Mouse (Mus musculus) T-helper 1 cell (primary cell): Measurements from ENCODE around the gene Uba52.

ENCODE experiments used
- in situ Hi-C: fragments of 300-600 bp; cut with MboI, MseI; formaldehyde crosslinking; loops from one replicate; pipeline ENCODE4 v1.15.1; 2025; ENCODE audit warnings: high pct_unique_total_duplicates

Uba52 gene

GRCm38 (mm10) chr8:70486191-70486681 lies 24.4 kb downstream of the Uba52 start:
- in situ Hi-C loops, result no loop called here

DNA sequence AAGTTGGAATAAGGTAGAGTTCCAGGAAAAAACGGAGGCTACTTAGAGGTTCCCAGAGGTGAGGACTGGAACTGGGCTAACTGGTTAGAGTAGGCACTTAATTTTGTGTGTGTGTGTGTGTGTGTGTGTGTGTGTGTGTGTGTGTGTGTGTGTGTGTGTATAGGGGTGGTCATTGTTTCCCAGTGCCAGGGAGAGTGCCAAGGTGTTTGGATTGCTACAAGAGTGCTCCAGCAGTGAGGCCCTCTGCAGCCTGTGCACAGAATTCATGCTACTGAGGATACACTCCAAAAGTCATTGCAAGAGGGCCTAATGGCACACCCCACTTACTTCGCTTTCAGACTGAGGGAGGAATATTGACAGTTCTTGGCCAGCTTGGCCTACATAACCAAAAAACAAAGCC lies 27.7 kb downstream of the Uba52 start:
- in situ Hi-C loops, result no loop called here

DNA sequence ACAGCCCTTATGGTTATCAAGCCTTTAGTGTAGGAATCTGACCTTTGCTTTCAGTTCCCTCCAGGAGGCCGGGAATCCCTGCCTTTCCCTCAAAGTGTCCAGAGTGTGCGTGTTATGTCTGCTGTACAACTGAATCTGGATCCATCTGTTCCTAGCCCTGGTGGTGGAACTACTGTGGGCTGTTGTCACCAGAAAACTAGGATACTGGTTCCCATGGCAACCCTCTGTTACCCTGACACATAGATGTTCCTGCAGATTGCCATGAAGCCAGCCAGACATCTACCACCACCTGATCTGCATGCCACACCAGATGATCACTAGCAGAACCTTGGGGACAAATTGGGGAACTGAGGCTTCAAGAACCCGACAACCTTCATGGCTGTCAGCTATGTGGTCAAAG lies 28.7 kb downstream of the Uba52 start:
- in situ Hi-C loops, result no loop called here

- in situ Hi-C loops, result no loop called here
Measured at GRCm38 (mm10) chr8:70477269-70477982, 33.2 kb downstream of the Uba52 start.

- in situ Hi-C loops, result no loop called here
Measured at GRCm38 (mm10) chr8:70476333-70477268, 34.0 kb downstream of the Uba52 start, which contains the start of gene Klhl26. Klhl26 (minus strand) TSS chr8:70476968.

- in situ Hi-C loops, result no loop called here
Measured at GRCm38 (mm10) chr8:70471856-70472255, 38.7 kb downstream of the Uba52 start.

DNA sequence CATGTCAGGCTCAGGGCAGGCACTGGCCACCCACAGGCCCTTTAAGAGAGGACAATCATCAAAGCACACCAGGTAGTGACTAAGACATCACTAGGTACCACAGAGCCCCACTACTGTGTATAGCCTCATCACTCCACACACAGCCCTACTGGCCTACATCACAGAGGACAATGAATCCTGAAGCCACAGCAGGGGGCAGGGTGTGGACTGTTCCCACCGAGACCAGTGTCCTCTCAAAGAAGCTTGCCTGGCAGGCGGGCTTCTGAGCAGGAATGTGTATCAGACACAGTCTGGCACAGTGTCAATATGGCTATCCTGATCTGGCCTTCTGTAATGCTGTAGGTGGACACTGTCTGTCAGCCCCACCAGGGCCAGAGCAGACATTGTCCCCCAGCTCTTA lies 40.7 kb downstream of the Uba52 start:
- in situ Hi-C loops, result no loop called here

GRCm38 (mm10) chr8:70469295-70469916 lies 41.2 kb downstream of the Uba52 start:
- in situ Hi-C loops, result no loop called here

GRCm38 (mm10) chr8:70468733-70469132 lies 41.9 kb downstream of the Uba52 start:
- in situ Hi-C loops, result no loop called here

- in situ Hi-C loops, result no loop called here
Measured at GRCm38 (mm10) chr8:70467907-70468306, 42.7 kb downstream of the Uba52 start.

DNA sequence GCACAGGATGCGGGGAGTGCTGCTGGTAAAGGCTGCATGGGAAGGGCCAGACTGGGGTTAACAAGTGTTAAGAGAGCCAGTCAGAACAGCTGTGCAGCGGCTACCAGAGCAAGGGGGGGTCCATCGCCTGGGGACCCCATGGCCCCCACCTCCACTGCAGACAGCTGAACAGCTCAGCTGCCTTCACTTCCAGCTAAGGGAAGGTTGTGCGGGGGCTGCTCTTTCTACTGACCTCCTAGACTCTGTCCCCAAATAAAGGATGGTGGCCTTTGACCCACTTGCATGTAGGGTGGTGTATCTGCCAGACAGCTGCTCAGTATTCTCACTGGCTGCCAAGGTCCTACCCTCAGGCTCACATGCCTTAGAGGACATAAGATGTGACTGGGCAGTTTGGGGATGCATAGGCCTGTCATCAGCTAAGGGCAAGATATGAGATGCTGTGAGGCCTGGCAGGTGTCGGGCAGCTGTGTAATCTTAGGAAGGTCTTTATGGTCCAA lies 43.3 kb downstream of the Uba52 start:
- in situ Hi-C loops, result no loop called here

DNA sequence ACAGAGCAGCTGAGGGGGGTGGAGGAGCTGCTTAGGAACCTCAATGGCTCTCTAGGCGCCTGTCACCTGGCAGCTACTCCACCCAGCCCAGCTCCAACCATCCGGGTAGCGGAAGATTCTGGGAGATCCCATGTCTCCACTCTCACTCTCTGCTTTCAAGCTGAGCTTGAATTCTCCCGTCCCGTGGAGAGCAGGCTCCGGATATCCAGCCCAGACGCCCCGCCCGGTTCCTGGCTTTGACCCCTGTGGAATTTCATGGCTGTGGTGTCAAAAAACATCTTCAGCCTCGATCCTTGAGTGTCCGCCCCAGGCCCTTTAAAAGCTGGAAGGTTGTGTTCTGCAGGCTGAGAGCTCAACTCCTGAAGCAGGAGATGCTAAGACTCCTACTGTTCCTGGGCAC lies 43.8 kb downstream of the Uba52 start:
- in situ Hi-C loops, result no loop called here

- in situ Hi-C loops, result no loop called here
Measured at GRCm38 (mm10) chr8:70466305-70466704, 44.3 kb downstream of the Uba52 start.

GRCm38 (mm10) chr8:70465701-70466100 lies 44.9 kb downstream of the Uba52 start:
- in situ Hi-C loops, result no loop called here

DNA sequence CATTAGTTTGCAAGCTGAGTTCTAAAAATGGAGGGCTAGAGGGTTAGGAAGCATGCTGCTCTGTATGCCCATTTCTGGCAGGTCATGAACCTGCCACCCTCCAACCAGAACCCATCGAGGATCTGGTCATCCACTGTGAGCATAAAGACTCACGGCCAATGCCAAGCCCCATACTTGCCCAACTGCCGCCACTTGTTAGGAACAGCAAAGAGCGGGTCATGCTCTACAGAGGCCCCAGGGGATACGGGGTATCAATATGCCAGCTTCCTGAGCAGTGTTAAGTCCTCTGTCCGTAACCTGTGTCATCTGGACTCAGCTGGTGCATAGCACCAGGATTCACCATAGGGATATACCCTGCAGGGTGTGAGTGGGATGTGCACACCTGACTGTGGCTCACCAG lies 46.4 kb downstream of the Uba52 start:
- in situ Hi-C loops, result no loop called here

- in situ Hi-C loops, result no loop called here
Measured at GRCm38 (mm10) chr8:70463306-70463705, 47.3 kb downstream of the Uba52 start.

DNA sequence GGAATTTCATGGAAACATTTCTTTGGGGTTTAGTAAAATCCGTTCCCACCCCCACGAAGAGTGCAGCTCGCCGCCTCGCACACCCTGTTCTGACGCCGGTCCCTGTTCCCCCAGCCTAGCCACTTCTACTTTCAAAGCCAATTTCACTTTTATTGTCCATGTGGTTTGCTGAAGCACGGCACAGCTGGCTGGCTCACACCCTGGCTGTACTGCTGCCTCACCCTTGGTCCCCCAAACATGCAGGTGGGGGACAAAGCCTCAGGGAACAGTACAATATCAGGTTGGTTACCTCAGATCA lies 48.1 kb downstream of the Uba52 start:
- in situ Hi-C loops, result no loop called here

GRCm38 (mm10) chr8:70461765-70462515 lies 48.7 kb downstream of the Uba52 start:
- in situ Hi-C loops, result no loop called here

DNA sequence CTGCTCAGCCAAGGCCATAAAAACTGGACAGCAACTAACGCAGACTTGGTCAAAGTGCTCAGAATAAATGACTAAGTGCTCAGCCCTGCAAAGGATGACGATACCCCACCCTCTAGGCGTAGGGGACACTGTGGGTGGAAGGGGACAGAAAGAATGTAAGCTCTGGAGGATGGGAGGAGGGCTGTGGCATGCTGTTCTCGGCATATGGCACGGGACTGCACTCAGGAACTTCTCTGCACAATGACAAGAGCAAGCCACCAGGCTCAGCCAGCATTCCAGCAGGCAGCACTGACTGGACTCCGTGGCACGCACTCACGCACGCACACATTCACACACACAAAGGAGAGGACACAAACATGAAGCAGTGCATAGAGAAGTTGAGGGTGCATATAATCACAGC lies 50.0 kb downstream of the Uba52 start:
- in situ Hi-C loops, result no loop called here

DNA sequence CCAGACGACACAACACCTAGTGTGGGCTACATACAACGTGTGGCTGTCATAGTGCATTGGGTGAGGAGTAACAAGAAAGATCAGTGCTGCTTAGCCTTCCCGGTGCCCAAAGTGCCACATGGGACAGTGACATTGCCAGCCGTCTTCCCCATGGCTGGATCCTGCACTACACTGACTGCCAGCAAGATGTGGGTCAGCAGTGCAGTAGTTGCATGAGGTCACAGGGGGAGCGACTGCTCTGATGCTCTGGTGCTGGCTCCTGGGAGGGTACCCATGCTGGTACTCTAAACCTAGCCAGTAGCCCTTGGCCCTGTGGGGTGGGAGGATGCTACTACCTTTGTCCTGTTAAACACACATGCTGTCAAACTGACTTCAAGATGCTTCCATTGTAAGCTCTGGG lies 50.4 kb downstream of the Uba52 start:
- in situ Hi-C loops, result no loop called here

- in situ Hi-C loops, result no loop called here
Measured at GRCm38 (mm10) chr8:70459636-70460035, 51.0 kb downstream of the Uba52 start.
